Mouse (Mus musculus) cortical plate, adult 2 months (tissue): ENCODE measurements at regions not wholly inside any gene's neighbourhood (a gene's known extent, or its start where the extent isn't known, plus 50 kb on each side); places are given as distances from the start of the nearest gene placed in this dataset.

ENCODE experiments used
- CTCF ChIP-seq: fragments of 200-500 bp; IDR thresholded peaks from 2 replicates; pipeline ENCODE4 v1.5.1; 2011; ENCODE audit warnings: mild to moderate bottlenecking, control low read depth, low read length; ENCODE audit not compliant: insufficient read depth; ENCODE audit errors: extremely low read depth
- POLR2A ChIP-seq: fragments of 200-500 bp; IDR thresholded peaks from 2 replicates; pipeline ENCODE4 v1.6.1; 2011; ENCODE audit warnings: mild to moderate bottlenecking, low read length, control low read depth; ENCODE audit not compliant: insufficient read depth; ENCODE audit errors: extremely low read depth

- TF ChIP-seq CTCF (no peak), POLR2A (no peak)
Measured at GRCm38 (mm10) chr9:43981376-43981775, 61.8 kb upstream of the Thy1 start.
